Mouse (Mus musculus) intestine, embryonic 14.5 days (tissue): ENCODE data around the gene Efcab11. TPM values are rescaled to one million over a fixed set of nuclear protein-coding genes. Genes with fewer than 3 reads are reported as not detected.

ENCODE experiments used
- ATAC-seq: fragments of 200-750 bp; cut with Nextera tagmentation; replicated peaks from 2 replicates; pipeline ENCODE4 v1.8.0; 2017; ENCODE audit warnings: low read depth, moderate number of reproducible peaks, moderate TSS enrichment, moderate library complexity; ENCODE audit not compliant: low FRiP score, low TSS enrichment
- DNase-seq: peaks from one replicate; pipeline ENCODE4 v3.0.0-alpha.2; 2018; ENCODE audit warnings: low spot score
- H3K27ac ChIP-seq: fragments of 300-500 bp; sonication (generic); 2 replicates; pipeline ENCODE4 v1.5.1; 2014; ENCODE audit warnings: low read depth, mild to moderate bottlenecking, control low read depth
- H3K27me3 ChIP-seq: fragments of 300-500 bp; sonication (generic); replicated peaks from 2 replicates; pipeline ENCODE4 v1.6.1; 2014; ENCODE audit warnings: low read length, control low read depth; ENCODE audit not compliant: control insufficient read depth, insufficient read depth
- H3K36me3 ChIP-seq: fragments of 300-500 bp; sonication (generic); 2 replicates; pipeline ENCODE4 v1.6.1; 2014; ENCODE audit warnings: low read length, control low read depth; ENCODE audit not compliant: control insufficient read depth, insufficient read depth
- H3K4me1 ChIP-seq: fragments of 300-500 bp; sonication (generic); replicated peaks from 2 replicates; pipeline ENCODE4 v1.6.1; 2014; ENCODE audit warnings: low read length, control low read depth, mixed read lengths; ENCODE audit not compliant: control insufficient read depth, insufficient read depth
- H3K4me2 ChIP-seq: fragments of 300-500 bp; sonication (generic); 2 replicates; pipeline ENCODE4 v1.6.1; 2014; ENCODE audit warnings: low read length
- H3K4me3 ChIP-seq: fragments of 300-500 bp; sonication (generic); 2 replicates; pipeline ENCODE4 v1.5.1; 2014; ENCODE audit warnings: low read depth, low read length, control low read depth, mixed read lengths
- H3K9ac ChIP-seq: fragments of 300-500 bp; sonication (generic); 2 replicates; pipeline ENCODE4 v1.6.1; 2014; ENCODE audit warnings: mild to moderate bottlenecking, low read length
- H3K9me3 ChIP-seq: fragments of 300-500 bp; sonication (generic); 2 replicates; pipeline ENCODE4 v1.6.1; 2016; ENCODE audit warnings: low read length, control low read depth; ENCODE audit not compliant: control insufficient read depth
- WGBS: fragments of 180-500 bp; shearing (Covaris S2); extraction: QIAGEN DNeasy Blood & Tissue Kit; methylation state at CpG from one replicate; pipeline ENCODE4 v1.1.7; 2014; 5-methylcytosine and 5-hydroxymethylcytosine counted together
- polyA plus RNA-seq: library from polyadenylated mRNA; unstranded; fragments of >200 nt; fragmentation: Nextera tagmentation; extraction: Ambion mirVana; gene quantifications from 2 replicates; pipeline ENCODE4 v1.2.1, GENCODE M21; 2014

Efcab11 gene
- polyA plus RNA-seq, 1 experiment from 2014 or later = 13.4 TPM

DNA sequence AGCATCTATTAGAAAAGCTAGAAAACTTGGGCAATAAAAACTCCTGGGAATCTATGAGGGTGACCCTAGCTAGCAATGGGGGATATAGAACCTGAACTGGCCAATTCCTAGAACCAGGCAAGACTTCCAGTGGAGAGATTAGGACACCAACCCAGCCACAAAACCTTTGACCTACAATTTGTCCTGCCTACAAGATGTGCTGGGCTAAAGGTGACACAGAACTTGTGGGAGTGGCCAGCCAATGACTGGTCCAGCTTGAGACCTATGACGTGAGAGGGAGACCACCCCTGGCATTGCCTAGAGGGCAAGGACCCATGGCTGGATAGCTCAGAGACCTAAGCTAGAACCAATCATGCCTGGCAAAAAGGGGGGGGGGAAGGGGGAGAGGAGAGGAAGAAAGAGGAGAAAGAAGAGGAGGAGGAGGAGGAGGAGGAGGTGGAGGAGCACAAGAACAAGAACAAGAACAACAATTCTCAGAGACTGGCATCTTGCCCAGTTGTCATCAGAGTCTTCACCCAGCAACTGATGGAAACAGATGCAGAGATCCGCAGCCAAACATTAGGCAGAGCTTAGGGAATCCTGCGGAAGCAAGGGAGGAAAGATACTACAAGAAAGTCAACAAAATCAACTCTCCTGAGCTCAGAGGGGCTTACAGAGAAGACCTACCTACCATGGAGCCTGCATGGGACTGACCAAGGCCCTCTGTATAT lies 24.7 kb downstream of the Efcab11 start:
- no peak overlapping the region for H3K9ac ChIP-seq
- no peaks in the 10 kb centered on the region for H3K27me3 ChIP-seq
- WGBS = 75% methylated on average over 3 of the region's 3 CpGs
- no peaks in the 10 kb centered on the region for H3K9me3 ChIP-seq
- H3K4me3 ChIP-seq = no peak overlapping the region
- no peak overlapping the region for H3K4me2 ChIP-seq
- no peaks in the 10 kb centered on the region for H3K4me1 ChIP-seq
- no peaks in the 10 kb centered on the region for H3K36me3 ChIP-seq
- DNase-seq (no peak), ATAC-seq (no peak)
- H3K27ac ChIP-seq = no peak overlapping the region

DNA sequence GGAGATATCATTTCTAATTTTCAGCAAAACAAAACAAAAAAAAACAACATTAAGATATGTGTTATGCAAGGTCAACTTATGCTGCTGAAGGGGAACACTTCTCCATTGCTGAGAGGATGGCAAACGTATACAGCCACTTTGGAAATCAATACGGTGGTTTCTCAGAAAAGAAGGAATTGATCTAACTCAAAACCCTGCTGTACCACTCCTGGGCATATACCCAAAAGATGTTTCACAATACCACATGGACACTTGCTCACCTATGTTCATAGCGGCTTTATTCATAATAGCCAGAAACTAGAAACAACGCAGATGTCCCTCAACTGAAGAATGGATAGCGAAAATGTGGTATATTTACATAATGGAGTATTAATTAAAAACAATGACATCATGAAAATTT lies 25.6 kb downstream of the Efcab11 start:
- ATAC-seq = no peak
- Histone ChIP-seq H3K4me2 (no peak overlapping the region), H3K27me3 (no peaks in the 10 kb centered on the region), H3K9ac (no peak overlapping the region), H3K9me3 (no peaks in the 10 kb centered on the region), H3K27ac (no peak overlapping the region), H3K4me1 (no peaks in the 10 kb centered on the region), H3K36me3 (no peaks in the 10 kb centered on the region), H3K4me3 (no peak overlapping the region)
- no peak for DNase-seq
- WGBS = 88% methylated on average over 5 of the region's 5 CpGs

DNA sequence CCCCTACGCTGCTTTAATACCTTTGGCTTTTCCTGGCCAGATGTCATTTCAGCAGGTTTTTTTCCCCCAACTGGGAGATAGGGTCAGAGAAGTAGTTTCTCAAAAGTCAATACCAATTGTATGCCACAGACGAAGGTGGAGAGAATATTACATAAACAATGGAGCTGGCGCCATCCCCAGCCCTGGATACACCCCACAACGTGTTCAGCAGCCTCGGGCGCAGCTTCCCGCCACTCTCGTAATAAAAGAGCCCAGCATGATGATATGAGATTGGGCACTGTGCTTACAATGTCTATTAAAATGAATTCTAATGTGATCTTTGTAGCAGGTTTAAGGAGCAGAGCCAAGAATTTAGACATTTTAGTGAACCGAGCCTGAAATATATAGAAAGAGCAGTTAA lies 28.2 kb downstream of the Efcab11 start:
- ATAC-seq (no peak), DNase-seq (no peak)
- Histone ChIP-seq H3K27ac (no peak overlapping the region), H3K4me2 (no peak overlapping the region), H3K36me3 (no peaks in the 10 kb centered on the region), H3K9ac (no peak overlapping the region), H3K27me3 (no peaks in the 10 kb centered on the region), H3K4me3 (no peak overlapping the region), H3K9me3 (no peaks in the 10 kb centered on the region), H3K4me1 (no peaks in the 10 kb centered on the region)
- 75% methylated on average over 9 of the region's 9 CpGs for WGBS

DNA sequence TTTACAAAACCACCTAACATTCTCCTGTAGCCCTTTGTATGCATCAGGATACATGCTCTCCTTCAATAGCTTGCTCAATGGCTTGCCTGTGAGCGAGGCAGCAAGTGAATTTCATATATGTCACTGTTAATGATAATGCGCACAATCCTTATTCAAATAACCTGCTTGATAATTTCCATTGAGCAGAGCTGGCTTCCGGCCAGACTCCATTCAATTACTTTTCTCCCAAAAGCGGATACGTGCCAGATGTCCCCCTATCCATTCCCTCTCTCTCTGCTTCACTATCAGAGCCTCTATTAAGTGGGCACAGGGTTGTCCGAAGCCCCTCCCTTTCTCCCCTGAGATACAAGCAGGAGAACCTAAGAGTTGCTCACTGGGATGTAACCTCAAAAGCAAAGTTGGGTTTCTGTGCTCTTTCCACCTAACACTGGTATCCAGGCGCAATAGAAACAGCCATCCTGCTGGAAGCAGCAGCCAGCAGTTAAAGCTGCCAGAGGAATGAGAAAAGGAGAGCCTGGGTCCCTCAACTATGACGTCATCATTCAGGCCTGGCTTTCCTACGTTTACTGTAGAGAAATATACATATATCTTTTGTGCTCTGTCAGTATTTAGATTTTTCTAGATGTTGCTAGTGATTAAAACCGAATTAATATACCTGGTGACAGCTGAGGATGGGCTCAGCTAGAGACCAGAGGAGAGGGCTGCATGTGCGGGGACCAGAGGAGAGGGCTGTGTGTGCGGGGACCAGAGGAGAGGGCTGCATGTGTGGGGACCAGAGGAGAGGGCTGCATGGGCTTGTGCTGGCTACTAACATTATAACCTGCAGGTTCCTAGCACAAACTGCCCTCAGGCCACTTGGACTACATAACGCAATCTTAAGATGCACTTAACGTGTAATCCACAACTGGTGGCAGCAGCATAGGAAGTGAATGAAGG lies 30.6 kb downstream of the Efcab11 start:
- 80% methylated on average over 14 of the region's 14 CpGs for WGBS
- Histone ChIP-seq H3K27me3 (no peaks in the 10 kb centered on the region), H3K9me3 (no peaks in the 10 kb centered on the region), H3K27ac (no peak overlapping the region), H3K36me3 (no peaks in the 10 kb centered on the region), H3K4me2 (no peak overlapping the region), H3K4me1 (no peaks in the 10 kb centered on the region), H3K9ac (no peak overlapping the region), H3K4me3 (no peak overlapping the region)
- DNase-seq = peak; percentile 47
- ATAC-seq = no peak

DNA sequence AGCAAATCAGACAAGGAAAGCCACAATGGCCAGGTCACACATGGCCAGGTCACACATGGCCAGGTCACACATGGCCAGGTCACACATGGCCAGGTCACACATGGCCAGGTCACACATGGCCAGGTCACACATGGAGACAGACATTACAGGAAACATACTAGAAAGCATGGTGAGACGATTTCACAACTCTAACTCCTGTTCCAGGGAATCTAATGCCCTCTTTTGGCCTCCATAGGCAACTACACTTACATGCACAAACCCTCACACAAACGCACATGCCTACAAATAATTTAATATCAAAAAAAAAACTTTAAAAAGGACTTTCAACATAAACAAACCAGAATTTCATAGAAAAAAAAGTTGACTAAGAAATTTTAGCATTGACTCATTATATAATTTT lies 34.2 kb downstream of the Efcab11 start:
- Histone ChIP-seq H3K4me2 (no peak overlapping the region), H3K4me1 (no peaks in the 10 kb centered on the region), H3K27me3 (no peaks in the 10 kb centered on the region), H3K36me3 (no peaks in the 10 kb centered on the region), H3K9me3 (no peaks in the 10 kb centered on the region), H3K4me3 (no peak overlapping the region), H3K9ac (no peak overlapping the region), H3K27ac (no peak overlapping the region)
- ATAC-seq (no peak), DNase-seq (no peak)
- WGBS = 88% methylated on average over 2 of the region's 2 CpGs

DNA sequence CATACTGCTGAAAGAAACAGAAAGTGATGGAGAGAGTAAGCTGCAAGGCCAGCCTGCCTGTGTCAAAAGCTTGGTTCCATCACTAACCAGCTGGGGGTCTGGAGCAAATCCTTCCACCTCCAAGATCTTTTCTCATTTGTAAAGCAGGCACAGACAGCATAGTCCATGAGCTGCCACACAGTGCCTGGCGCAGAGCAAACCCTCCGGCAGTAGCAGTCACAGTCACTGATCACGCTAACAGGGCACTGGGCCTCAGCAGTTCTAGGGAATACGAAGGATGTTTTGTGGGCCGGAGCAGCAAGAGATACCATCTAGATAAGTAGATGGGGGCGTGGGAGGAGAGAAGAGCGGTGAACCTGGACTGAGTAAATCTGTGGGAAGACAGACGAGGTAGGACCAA lies 39.3 kb downstream of the Efcab11 start:
- 88% methylated on average over 8 of the region's 8 CpGs for WGBS
- ATAC-seq = no peak
- no peaks in the 10 kb centered on the region for H3K9me3 ChIP-seq
- H3K27me3 ChIP-seq = no peaks in the 10 kb centered on the region
- H3K4me3 ChIP-seq = no peak overlapping the region
- DNase-seq = no peak
- H3K4me2 ChIP-seq = no peak overlapping the region
- H3K4me1 ChIP-seq = no peaks in the 10 kb centered on the region
- no peaks in the 10 kb centered on the region for H3K36me3 ChIP-seq
- H3K9ac ChIP-seq = no peak overlapping the region
- H3K27ac ChIP-seq = no peak overlapping the region

DNA sequence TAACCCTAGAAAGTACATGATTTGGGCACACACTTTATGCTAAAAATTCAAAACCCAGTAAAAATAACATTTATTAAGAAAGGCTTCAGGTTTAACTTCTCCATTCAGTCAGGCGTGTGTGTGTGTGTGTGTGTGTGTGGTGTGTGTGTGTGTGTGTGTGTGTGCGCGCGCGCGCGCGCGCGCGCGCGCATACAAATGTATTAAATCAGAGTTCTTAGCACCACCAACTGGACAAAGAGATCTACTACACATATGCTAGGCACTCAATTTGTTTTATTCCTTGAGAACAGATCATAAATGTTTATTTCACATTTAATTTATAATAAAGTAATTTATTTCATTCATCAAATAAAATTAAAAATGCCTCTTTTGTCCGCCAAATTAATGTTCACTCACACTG lies 45.5 kb downstream of the Efcab11 start:
- 84% methylated on average over 14 of the region's 14 CpGs for WGBS
- no peak for DNase-seq
- no peak overlapping the region for H3K9ac ChIP-seq
- H3K4me3 ChIP-seq = no peak overlapping the region
- ATAC-seq = no peak
- no peaks in the 10 kb centered on the region for H3K9me3 ChIP-seq
- H3K4me2 ChIP-seq = no peak overlapping the region
- H3K27ac ChIP-seq = no peak overlapping the region
- H3K27me3 ChIP-seq = no peaks in the 10 kb centered on the region
- no peaks in the 10 kb centered on the region for H3K36me3 ChIP-seq
- H3K4me1 ChIP-seq = no peaks in the 10 kb centered on the region

DNA sequence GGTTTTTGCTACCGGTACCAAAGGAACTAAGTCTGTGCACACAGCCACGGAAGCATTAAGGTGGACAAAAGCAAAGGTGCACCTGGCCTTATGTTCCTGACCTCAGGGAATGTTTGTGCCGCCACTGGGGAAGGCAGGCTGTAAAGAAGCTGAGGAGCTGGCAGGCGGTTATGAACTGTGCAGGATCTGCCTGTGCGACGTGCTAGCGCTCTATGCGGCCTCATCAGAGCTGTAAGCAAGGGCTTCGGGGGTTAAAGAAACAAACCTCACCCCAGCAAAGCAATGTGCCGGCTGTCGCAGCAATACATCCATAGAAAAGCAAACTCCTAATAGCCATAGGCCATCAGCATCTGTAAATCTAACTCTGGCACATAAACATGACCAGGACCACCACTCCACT lies 46.1 kb downstream of the Efcab11 start:
- H3K4me2 ChIP-seq = no peak overlapping the region
- no peak overlapping the region for H3K27ac ChIP-seq
- no peak for DNase-seq
- H3K9me3 ChIP-seq = no peaks in the 10 kb centered on the region
- no peak overlapping the region for H3K9ac ChIP-seq
- H3K27me3 ChIP-seq = no peaks in the 10 kb centered on the region
- 63% methylated on average over 11 of the region's 11 CpGs for WGBS
- no peak for ATAC-seq
- H3K36me3 ChIP-seq = no peaks in the 10 kb centered on the region
- H3K4me3 ChIP-seq = no peak overlapping the region
- H3K4me1 ChIP-seq = no peaks in the 10 kb centered on the region
